Mouse (Mus musculus): Measurements from ENCODE around the gene Qrsl1.

DNA sequence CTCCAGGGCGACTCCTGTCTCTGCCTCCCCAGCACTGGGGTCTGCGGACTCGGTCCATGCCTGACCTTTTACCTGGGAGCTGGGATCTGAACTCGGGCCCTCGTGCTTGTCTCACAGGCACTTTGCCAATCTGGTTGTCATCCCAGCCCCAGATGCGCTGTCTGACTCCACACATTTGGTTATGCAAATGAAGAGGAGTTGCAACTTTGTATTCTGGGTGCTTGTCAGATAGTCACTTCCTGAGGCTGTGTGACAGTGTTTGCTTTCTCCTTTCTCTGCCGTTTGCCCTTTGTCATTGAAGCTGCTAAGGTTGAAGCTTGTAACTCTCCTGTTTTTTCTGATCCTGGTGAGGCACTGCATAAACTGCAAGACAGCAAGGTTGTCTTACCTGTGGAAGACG is 26.2 kb upstream of the Qrsl1 start:
- no peak for TF ChIP-seq CTCF (IDR thresholded peaks at IDR 0.05; ENCODE audit: borderline replicate concordance, insufficient read depth, low read length)
- TF ChIP-seq POLR2A (IDR thresholded peaks at IDR 0.05; ENCODE audit: low read depth, low read length) = no peak
